Mouse (Mus musculus) left cerebral cortex, adult 2 months (tissue): ENCODE results near the gene Evi5l. TPM values are rescaled to one million over a fixed set of nuclear protein-coding genes. Genes with fewer than 3 reads are reported as not detected.

Experiments used
- DNase-seq, 2 experiments: peaks; one replicate each; pipeline ENCODE4 v3.0.0; 2021 to 2022; ENCODE audit warnings: low spot score in 2 of 2, mixed read lengths in 1 of 2; ENCODE audit errors: extremely low spot score in 1 of 2
- H3K27ac ChIP-seq: fragments of 200-600 bp; 2 replicates; pipeline ENCODE4 v1.8.1; 2022
- H3K4me3 ChIP-seq: fragments of 200-600 bp; 2 replicates; pipeline ENCODE4 v1.8.1; 2022
- CTCF ChIP-seq: fragments of 200-600 bp; IDR thresholded peaks from 2 replicates; pipeline ENCODE4 v1.8.1; 2022; ENCODE audit warnings: antibody characterized with exemption, mild to moderate bottlenecking, moderate library complexity
- intact Hi-C: fragments of 180-260 bp; cut with DNase I; formaldehyde crosslinking; loops from one replicate; pipeline ENCODE4 v1.15.1; 2025
- total RNA-seq, 2 experiments: library from RNA; stranded (reverse); gene quantifications; 2 replicates each; pipeline ENCODE4 v1.2.3; 2021

Gene Evi5l
- total RNA-seq, 2 experiments from 2014 or later, result 107 to 110 TPM

- TF ChIP-seq CTCF, result no peak
- intact Hi-C loops, result loop anchor here (5.0 kb wide), 2 partner anchors 91 to 116 kb away; partner anchors contain the start of gene Evi5l
- DNase-seq, result peak; percentile 52 to 57
- Histone ChIP-seq H3K27ac (peak overlapping the region; percentile 95), H3K4me3 (peak overlapping the region; percentile 83)
Measured at GRCm38 (mm10) chr8:4258678-4259077, 92.3 kb downstream of the Evi5l start.

DNA sequence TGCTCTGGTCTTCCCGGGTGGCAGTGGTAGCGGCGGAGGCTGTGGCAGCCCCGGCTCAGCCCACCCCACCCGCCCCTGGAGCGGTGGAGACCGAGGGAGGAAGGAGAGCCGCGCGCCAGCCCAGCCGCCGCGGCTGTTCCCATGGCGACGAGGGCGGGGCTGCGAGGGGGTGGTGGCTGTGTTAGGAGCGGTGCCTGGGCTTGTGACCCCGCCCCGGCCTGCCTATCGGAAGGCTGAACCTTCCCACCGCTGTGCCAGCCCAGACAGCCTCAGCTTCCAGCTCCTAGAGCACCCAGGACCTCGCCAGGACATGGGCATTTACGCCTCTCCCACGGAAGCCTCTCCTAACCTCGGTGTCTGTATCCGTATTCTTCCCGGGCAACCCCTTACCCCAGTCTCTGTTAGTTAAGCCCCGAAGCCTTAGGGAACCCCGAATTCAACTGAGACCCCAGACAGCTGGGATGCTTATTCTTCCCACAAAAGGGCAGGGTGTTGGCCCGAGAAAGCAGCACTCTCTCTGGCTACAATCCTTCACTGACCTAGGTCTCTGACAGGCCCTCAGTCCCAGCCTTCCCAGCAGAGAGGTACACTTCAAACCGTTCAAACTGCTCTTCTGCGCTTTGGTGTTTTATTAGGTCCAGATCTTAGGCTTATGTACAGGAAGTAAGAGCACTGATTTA is 92.9 kb downstream of the Evi5l start, which contains the start of gene Ctxn1:
Gene Ctxn1, minus strand, starts transcription at position 150 of the 680 bp plus-strand sequence.
- no peak for TF ChIP-seq CTCF
- peak within 1 kb of the TSS; percentile 83 for H3K4me3 ChIP-seq
- DNase-seq, result peak; percentile 94 to 95
- intact Hi-C loops, result loop anchor here (5.0 kb wide), 2 partner anchors 92 to 117 kb away; partner anchors contain the start of gene Evi5l
- peak within 1 kb of the TSS; percentile 95 for H3K27ac ChIP-seq

DNA sequence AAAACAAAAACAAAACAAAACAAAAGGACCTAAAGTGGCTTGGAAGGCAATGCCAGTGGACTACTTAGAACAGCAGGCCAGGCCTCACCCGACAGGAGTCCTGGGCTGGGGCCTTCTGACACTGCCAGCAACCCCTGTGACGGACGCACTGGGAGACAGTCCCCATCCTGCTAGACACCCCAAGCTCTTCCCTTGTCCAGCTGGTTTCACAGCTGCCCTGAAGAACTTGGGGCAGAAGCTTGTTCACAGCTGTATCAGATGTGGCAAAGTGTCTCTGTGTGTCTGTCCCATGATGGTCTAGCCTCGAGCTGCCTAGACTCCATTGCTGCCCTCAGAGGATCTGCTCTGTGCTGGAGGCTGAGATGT is 93.4 kb downstream of the Evi5l start:
- no peak overlapping the region; the same call in 1 of the 2 replicates for H3K4me3 ChIP-seq
- peak overlapping the region; percentile 95 for H3K27ac ChIP-seq
- intact Hi-C loops, result loop anchor here (5.0 kb wide), 2 partner anchors 92 to 117 kb away; partner anchors contain the start of gene Evi5l

More for the DNA sequence above, 93.4 kb downstream of the Evi5l start:
- TF ChIP-seq CTCF, result no peak
- no peak for DNase-seq

Other genes starting within 250 kb of the Evi5l start
- 1 to 10 TPM in 1 of 2 experiments, under 1 TPM in 1; 0.91 to 1.0 TPM for gene Cd209b, start 239.7 kb upstream of the Evi5l start, total RNA-seq
- gene Cd209c, start 211.8 kb upstream of the Evi5l start, total RNA-seq, result under 1 TPM; 0.30 to 0.34 TPM
- under 1 TPM; 0.51 to 0.52 TPM for gene Cd209f, start 60.7 kb upstream of the Evi5l start, total RNA-seq
- gene Cd209g, start 32.5 kb upstream of the Evi5l start, total RNA-seq, result not detected
- gene Prr36, start 50.9 kb downstream of the Evi5l start, total RNA-seq, result 10 to 100 TPM; 42.9 to 46.0 TPM
- not detected for gene Lrrc8e, start 60.3 kb downstream of the Evi5l start, total RNA-seq
- 10 to 100 TPM; 98.1 to 99.1 TPM for gene Map2k7, start 72.2 kb downstream of the Evi5l start, total RNA-seq
- gene Gm49320, start 72.3 kb downstream of the Evi5l start, total RNA-seq, result 1 to 10 TPM in 1 of 2 experiments, not detected in 1; 1.8 TPM
- gene Tgfbr3l, start 81.6 kb downstream of the Evi5l start, total RNA-seq, result 10 to 100 TPM in 1 of 2 experiments, 1 to 10 TPM in 1; 8.2 to 10.5 TPM
- 10 to 100 TPM; 28.8 to 31.4 TPM for gene Snapc2, start 86.5 kb downstream of the Evi5l start, total RNA-seq
- 100 to 1,000 TPM; 581 to 590 TPM for gene Ctxn1, start 92.7 kb downstream of the Evi5l start, total RNA-seq
- 10 to 100 TPM; 66.1 to 72.6 TPM for gene Timm44, start 109.3 kb downstream of the Evi5l start, total RNA-seq
- gene Ccl25, start 158.6 kb downstream of the Evi5l start, total RNA-seq, result 10 to 100 TPM; 21.9 to 22.8 TPM
- 10 to 100 TPM; 74.1 to 77.4 TPM for gene Elavl1, start 158.8 kb downstream of the Evi5l start, total RNA-seq